Mouse (Mus musculus): Measurements from ENCODE around the gene Nit1.
"Not testable (repeated sequence)": the region's sequence is repeated elsewhere in the genome, so short reads cannot be mapped to it uniquely, and the experiment has no call there.

Nit1 gene

GRCm38 (mm10) chr1:171349210-171349609 is 3.8 kb upstream of the Nit1 start:
- no peak for DNase-seq

GRCm38 (mm10) chr1:171348665-171349064 is 3.2 kb upstream of the Nit1 start:
- no peak for DNase-seq

- no peak for DNase-seq
Measured at GRCm38 (mm10) chr1:171346095-171346450, 627 bp upstream of the Nit1 start.

- DNase-seq = no peak
Measured at GRCm38 (mm10) chr1:171344715-171345114, 731 bp downstream of the Nit1 start.

- no peak for DNase-seq
Measured at GRCm38 (mm10) chr1:171343922-171344677, 1.3 kb downstream of the Nit1 start.

- no peak for DNase-seq
Measured at GRCm38 (mm10) chr1:171342262-171343207, 2.9 kb downstream of the Nit1 start.

- DNase-seq = no peak
Measured at GRCm38 (mm10) chr1:171330216-171330560, 15.3 kb downstream of the Nit1 start.

GRCm38 (mm10) chr1:171329433-171330215 is 15.8 kb downstream of the Nit1 start:
- peak; percentile 38 to 44 for DNase-seq

- peak; percentile 89 to 91 for DNase-seq
Measured at GRCm38 (mm10) chr1:171328839-171329432, 16.5 kb downstream of the Nit1 start, which contains the start of gene Dedd. Gene Dedd, plus strand, starts transcription at chr1:171329145.

- DNase-seq = peak in 1 of 2 experiments; percentile 8
Measured at GRCm38 (mm10) chr1:171328244-171328643, 17.2 kb downstream of the Nit1 start.

- DNase-seq = not testable (repeated sequence)
Measured at GRCm38 (mm10) chr1:171326588-171326987, 18.9 kb downstream of the Nit1 start.

- no peak for DNase-seq
Measured at GRCm38 (mm10) chr1:171325571-171325970, 19.9 kb downstream of the Nit1 start.

GRCm38 (mm10) chr1:171322012-171322411 is 23.4 kb downstream of the Nit1 start:
- no peak for DNase-seq

GRCm38 (mm10) chr1:171321415-171321814 is 24.0 kb downstream of the Nit1 start:
- DNase-seq = peak; percentile 57 to 62

GRCm38 (mm10) chr1:171320151-171320550 is 25.3 kb downstream of the Nit1 start:
- DNase-seq = no peak

- no peak for DNase-seq
Measured at GRCm38 (mm10) chr1:171319748-171320147, 25.7 kb downstream of the Nit1 start.

GRCm38 (mm10) chr1:171309321-171309720 is 36.1 kb downstream of the Nit1 start:
- DNase-seq = no peak

GRCm38 (mm10) chr1:171306157-171306556 is 39.3 kb downstream of the Nit1 start:
- DNase-seq = not testable (repeated sequence)

GRCm38 (mm10) chr1:171298226-171298625 is 47.2 kb downstream of the Nit1 start:
- DNase-seq = no peak

GRCm38 (mm10) chr1:171295063-171295402 is 50.4 kb downstream of the Nit1 start:
- no peak for DNase-seq

- peak; percentile 85 to 87 for DNase-seq
Measured at GRCm38 (mm10) chr1:171294298-171295062, 51.0 kb downstream of the Nit1 start, which contains the start of gene Ufc1. Gene Ufc1, minus strand, starts transcription at chr1:171295024.

GRCm38 (mm10) chr1:171293906-171294297 is 51.5 kb downstream of the Nit1 start:
- DNase-seq = no peak

Measured in B cell, adult 2 months (primary cell).